Mouse (Mus musculus) forebrain, embryonic 12.5 days (tissue): ENCODE measurements around the gene Vwf. TPM values are rescaled to one million over a fixed set of nuclear protein-coding genes. Genes with fewer than 3 reads are reported as not detected.

Source experiments
- ATAC-seq: fragments of 200-750 bp; cut with Nextera tagmentation; 2 replicates; pipeline ENCODE4 v1.8.0; 2017; ENCODE audit warnings: moderate TSS enrichment; ENCODE audit not compliant: low FRiP score
- H3K27ac ChIP-seq: fragments of 300-500 bp; sonication (generic); 2 replicates; pipeline ENCODE4 v1.5.1; 2016; ENCODE audit warnings: mild to moderate bottlenecking
- H3K27me3 ChIP-seq: fragments of 300-500 bp; sonication (generic); 2 replicates; pipeline ENCODE4 v1.6.1; 2016; ENCODE audit warnings: mild to moderate bottlenecking
- H3K36me3 ChIP-seq: fragments of 300-500 bp; sonication (generic); replicated peaks from 2 replicates; pipeline ENCODE4 v1.6.1; 2016; ENCODE audit warnings: mild to moderate bottlenecking
- H3K4me1 ChIP-seq: fragments of 300-500 bp; sonication (generic); 2 replicates; pipeline ENCODE4 v1.6.1; 2016
- H3K4me2 ChIP-seq: fragments of 300-500 bp; sonication (generic); 2 replicates; pipeline ENCODE4 v1.6.1; 2016; ENCODE audit warnings: mild to moderate bottlenecking, moderate library complexity
- H3K4me3 ChIP-seq: fragments of 300-500 bp; sonication (generic); replicated peaks from 2 replicates; pipeline ENCODE4 v1.5.1; 2016; ENCODE audit warnings: mild to moderate bottlenecking
- H3K9ac ChIP-seq: fragments of 300-500 bp; sonication (generic); 2 replicates; pipeline ENCODE4 v1.6.1; 2016; ENCODE audit warnings: mild to moderate bottlenecking
- H3K9me3 ChIP-seq: fragments of 300-500 bp; sonication (generic); 2 replicates; pipeline ENCODE4 v1.6.1; 2016
- WGBS: fragments of 180-500 bp; shearing (Covaris S2); methylation state at CpG from one replicate; pipeline ENCODE4 v1.1.7; 2016; 5-methylcytosine and 5-hydroxymethylcytosine counted together
- polyA plus RNA-seq: library from polyadenylated mRNA; unstranded; fragments of >200 nt; fragmentation: Nextera tagmentation; extraction: Ambion mirVana; gene quantifications from 2 replicates; pipeline ENCODE4 v1.2.1, GENCODE M21; 2016

Gene Vwf
- polyA plus RNA-seq, 1 experiment from 2014 or later = 10.3 TPM

- no peaks in the 10 kb centered on the region for H3K9me3 ChIP-seq
- ATAC-seq = no peak
- H3K4me3 ChIP-seq = no peak overlapping the region
- H3K27ac ChIP-seq = no peak overlapping the region
- no peak overlapping the region for H3K4me2 ChIP-seq
- H3K9ac ChIP-seq = no peak overlapping the region
- no peaks in the 10 kb centered on the region for H3K27me3 ChIP-seq
- H3K36me3 ChIP-seq = no peaks in the 10 kb centered on the region
- 81% methylated on average over 4 of the region's 4 CpGs for WGBS
- H3K4me1 ChIP-seq = no peaks in the 10 kb centered on the region
Measured at GRCm38 (mm10) chr6:125553551-125553950, 7.0 kb downstream of the Vwf start.

GRCm38 (mm10) chr6:125558831-125559230, 12.3 kb downstream of the Vwf start:
- no peaks in the 10 kb centered on the region for H3K27me3 ChIP-seq
- H3K9me3 ChIP-seq = no peaks in the 10 kb centered on the region
- ATAC-seq = no peak
- H3K4me3 ChIP-seq = no peak overlapping the region
- H3K4me1 ChIP-seq = no peaks in the 10 kb centered on the region
- no peak overlapping the region for H3K27ac ChIP-seq
- H3K9ac ChIP-seq = no peak overlapping the region
- H3K4me2 ChIP-seq = no peak overlapping the region
- WGBS = 86% methylated on average over 8 of the region's 8 CpGs
- no peaks in the 10 kb centered on the region for H3K36me3 ChIP-seq

DNA sequence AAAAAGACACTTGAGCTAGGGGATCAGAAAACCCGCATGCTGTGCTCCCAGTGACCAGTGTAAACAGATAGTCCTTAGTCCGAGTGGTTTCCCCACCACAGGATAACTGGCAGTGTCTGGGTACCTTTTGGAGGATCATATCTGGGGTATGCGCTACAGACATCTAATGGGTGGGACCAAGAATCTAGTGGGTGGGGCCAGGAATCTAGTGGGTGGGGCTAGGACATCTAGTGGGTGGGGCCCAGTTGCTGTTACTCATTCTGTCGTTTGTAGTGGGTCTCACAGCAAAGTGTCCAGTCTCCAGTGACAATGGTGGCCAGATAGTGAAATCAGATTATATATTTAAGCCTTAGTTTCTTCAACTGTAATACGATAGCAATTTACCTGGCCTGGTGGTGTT, 14.5 kb downstream of the Vwf start:
- Histone ChIP-seq H3K9ac (no peak overlapping the region), H3K27me3 (no peaks in the 10 kb centered on the region), H3K4me2 (no peak overlapping the region), H3K9me3 (no peaks in the 10 kb centered on the region), H3K4me3 (no peak overlapping the region), H3K27ac (no peak overlapping the region), H3K36me3 (no peaks in the 10 kb centered on the region), H3K4me1 (no peaks in the 10 kb centered on the region)
- no peak for ATAC-seq
- 76% methylated on average over 5 of the region's 5 CpGs for WGBS

GRCm38 (mm10) chr6:125561521-125561920, 14.9 kb downstream of the Vwf start:
- Histone ChIP-seq H3K4me1 (no peaks in the 10 kb centered on the region), H3K4me3 (no peak overlapping the region), H3K9me3 (no peaks in the 10 kb centered on the region), H3K27me3 (no peaks in the 10 kb centered on the region), H3K4me2 (no peak overlapping the region), H3K36me3 (no peaks in the 10 kb centered on the region), H3K27ac (no peak overlapping the region), H3K9ac (no peak overlapping the region)
- WGBS = 95% methylated on average over 2 of the region's 2 CpGs
- no peak for ATAC-seq

- Histone ChIP-seq H3K9ac (no peak overlapping the region), H3K4me1 (no peaks in the 10 kb centered on the region), H3K27me3 (no peaks in the 10 kb centered on the region), H3K4me2 (no peak overlapping the region), H3K36me3 (no peaks in the 10 kb centered on the region), H3K9me3 (no peaks in the 10 kb centered on the region), H3K27ac (no peak overlapping the region), H3K4me3 (no peak overlapping the region)
- ATAC-seq = no peak
- 77% methylated on average over 7 of the region's 7 CpGs for WGBS
Measured at GRCm38 (mm10) chr6:125564812-125565281, 18.3 kb downstream of the Vwf start.

DNA sequence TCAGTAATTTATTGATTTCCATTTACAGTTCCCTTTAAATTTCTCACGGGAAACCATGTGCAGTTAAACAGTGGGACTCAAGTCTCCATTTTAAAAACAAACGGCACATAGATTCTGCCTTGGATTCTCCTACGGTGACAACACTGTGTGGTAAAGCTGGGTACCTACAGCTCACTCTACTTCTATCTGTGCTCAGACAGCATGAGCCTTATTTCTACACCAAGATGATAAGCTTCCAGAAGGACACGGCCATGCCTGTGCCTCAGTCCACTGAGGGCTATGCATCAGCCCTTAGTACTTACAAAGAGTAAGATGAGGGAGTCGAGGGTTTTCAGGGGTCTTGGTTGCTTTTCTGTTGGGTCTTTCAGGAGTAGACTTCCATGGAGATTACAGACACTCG, 18.8 kb downstream of the Vwf start:
- Histone ChIP-seq H3K4me2 (no peak overlapping the region), H3K4me3 (no peak overlapping the region), H3K9me3 (no peaks in the 10 kb centered on the region), H3K9ac (no peak overlapping the region), H3K27ac (no peak overlapping the region), H3K4me1 (no peaks in the 10 kb centered on the region), H3K27me3 (no peaks in the 10 kb centered on the region), H3K36me3 (no peaks in the 10 kb centered on the region)
- 91% methylated on average over 6 of the region's 6 CpGs for WGBS
- ATAC-seq = no peak

- 92% methylated on average over 3 of the region's 3 CpGs for WGBS
- H3K9ac ChIP-seq = no peak overlapping the region
- H3K27ac ChIP-seq = no peak overlapping the region
- no peak for ATAC-seq
- H3K4me1 ChIP-seq = no peaks in the 10 kb centered on the region
- H3K36me3 ChIP-seq = no peaks in the 10 kb centered on the region
- no peaks in the 10 kb centered on the region for H3K9me3 ChIP-seq
- H3K27me3 ChIP-seq = no peaks in the 10 kb centered on the region
- H3K4me2 ChIP-seq = no peak overlapping the region
- H3K4me3 ChIP-seq = no peak overlapping the region
Measured at GRCm38 (mm10) chr6:125566656-125567055, 20.1 kb downstream of the Vwf start.

DNA sequence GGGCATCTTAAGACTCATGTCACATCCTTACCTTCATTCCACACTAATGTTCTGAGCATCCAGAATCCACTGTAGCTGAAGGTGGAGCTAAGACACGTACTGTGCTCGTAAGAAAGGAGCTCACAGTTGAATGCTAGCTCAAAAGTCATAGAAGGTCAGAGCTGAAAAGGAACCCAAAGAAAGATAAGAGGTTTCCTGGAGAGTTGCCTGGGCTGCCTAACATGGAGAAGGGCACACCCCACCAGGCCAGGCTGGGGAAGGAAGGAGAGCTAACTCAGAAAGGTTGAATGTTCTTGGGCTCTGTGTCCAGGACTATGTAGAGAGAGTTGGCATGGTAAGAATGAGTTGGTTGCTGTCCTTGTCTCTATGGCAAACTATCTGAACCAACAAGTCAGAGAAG, 21.8 kb downstream of the Vwf start:
- ATAC-seq = no peak
- Histone ChIP-seq H3K9me3 (no peaks in the 10 kb centered on the region), H3K36me3 (no peaks in the 10 kb centered on the region), H3K9ac (no peak overlapping the region), H3K4me1 (peaks cover 12% of the 10 kb centered on the region), H3K4me2 (no peak overlapping the region), H3K27ac (no peak overlapping the region), H3K4me3 (no peak overlapping the region), H3K27me3 (no peaks in the 10 kb centered on the region)
- WGBS = 92% methylated on average over 2 of the region's 2 CpGs

DNA sequence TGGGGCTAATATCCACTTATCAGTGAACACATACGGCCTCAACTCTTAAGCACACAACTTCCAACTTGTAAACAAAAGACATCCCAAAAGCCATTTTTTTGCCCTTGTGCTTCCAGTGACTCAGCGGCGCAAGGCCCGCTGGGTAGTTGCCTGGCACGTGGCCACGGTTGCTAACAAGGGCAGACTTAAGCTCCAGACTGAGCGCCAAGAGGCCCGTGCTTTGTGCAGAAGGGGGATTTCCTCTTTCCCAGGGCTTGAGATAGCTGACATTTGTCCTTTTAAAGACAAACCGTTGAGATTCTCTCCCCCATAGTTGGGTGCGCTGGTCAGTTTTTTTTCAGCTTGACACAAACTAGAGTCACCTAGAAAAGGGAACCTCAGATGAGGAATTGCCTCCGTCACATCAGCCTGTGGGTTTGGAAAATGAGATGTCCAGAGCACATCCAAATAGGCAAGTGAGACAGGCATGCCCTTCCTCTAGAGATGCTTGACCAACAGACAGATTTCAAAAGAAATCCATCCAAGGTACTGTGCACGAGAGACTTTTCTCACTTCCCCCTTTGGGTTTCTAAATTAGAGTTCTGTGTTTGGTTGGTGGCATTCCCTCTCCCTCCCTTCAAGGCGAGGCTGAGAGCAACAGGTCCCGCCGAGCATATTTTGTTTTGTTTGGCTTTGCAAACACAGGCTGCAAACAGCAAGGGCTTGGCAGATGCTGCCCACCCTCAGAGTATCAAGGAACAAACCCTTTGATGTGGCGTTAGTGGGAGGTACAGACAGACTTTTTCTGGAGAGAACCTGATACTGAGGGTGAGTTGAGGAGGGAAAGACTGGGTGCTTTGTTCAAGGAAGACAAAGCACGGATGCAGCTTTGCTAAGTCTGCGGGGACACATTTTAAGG, 26.0 kb downstream of the Vwf start:
- Histone ChIP-seq H3K9me3 (no peaks in the 10 kb centered on the region), H3K9ac (peak overlapping the region; percentile 48; the same call in 1 of the 2 replicates)
- 45% methylated on average over 18 of the region's 18 CpGs for WGBS

GRCm38 (mm10) chr6:125573189-125573928, 26.8 kb downstream of the Vwf start:
- Histone ChIP-seq H3K4me1 (peaks cover 24% of the 10 kb centered on the region), H3K27ac (no peak overlapping the region), H3K9me3 (no peaks in the 10 kb centered on the region), H3K4me3 (peak overlapping the region; percentile 33), H3K9ac (peak overlapping the region; percentile 48), H3K36me3 (no peaks in the 10 kb centered on the region), H3K4me2 (peak overlapping the region; percentile 55), H3K27me3 (no peaks in the 10 kb centered on the region)
- WGBS = 5% methylated on average over 14 of the region's 14 CpGs
- ATAC-seq = peak; percentile 96

More for the DNA sequence above, 26.0 kb downstream of the Vwf start:
- Histone ChIP-seq H3K27me3 (no peaks in the 10 kb centered on the region), H3K27ac (peak overlapping the region; percentile 46; the same call in 1 of the 2 replicates), H3K4me3 (peak overlapping the region; percentile 33), H3K4me2 (peak overlapping the region; percentile 55), H3K4me1 (peaks cover 18% of the 10 kb centered on the region), H3K36me3 (no peaks in the 10 kb centered on the region)
- peak; percentile 53; the same call in 1 of the 2 replicates for ATAC-seq

GRCm38 (mm10) chr6:125575080-125575479, 28.5 kb downstream of the Vwf start:
- Histone ChIP-seq H3K9me3 (no peaks in the 10 kb centered on the region), H3K4me3 (no peak overlapping the region), H3K4me2 (no peak overlapping the region), H3K27ac (no peak overlapping the region), H3K9ac (no peak overlapping the region), H3K27me3 (no peaks in the 10 kb centered on the region), H3K36me3 (no peaks in the 10 kb centered on the region), H3K4me1 (peaks cover 29% of the 10 kb centered on the region)
- no peak for ATAC-seq
- WGBS = 96% methylated on average over 6 of the region's 6 CpGs

GRCm38 (mm10) chr6:125577301-125577700, 30.7 kb downstream of the Vwf start:
- H3K9me3 ChIP-seq = no peaks in the 10 kb centered on the region
- H3K9ac ChIP-seq = no peak overlapping the region
- WGBS = 90% methylated on average over 9 of the region's 9 CpGs
- no peak for ATAC-seq
- peaks cover 27% of the 10 kb centered on the region for H3K4me1 ChIP-seq
- no peaks in the 10 kb centered on the region for H3K36me3 ChIP-seq
- no peak overlapping the region for H3K4me2 ChIP-seq
- H3K4me3 ChIP-seq = no peak overlapping the region
- no peaks in the 10 kb centered on the region for H3K27me3 ChIP-seq
- H3K27ac ChIP-seq = no peak overlapping the region
